Mouse (Mus musculus): ENCODE data around the gene Igf2. TPM values are rescaled to one million over a fixed set of nuclear protein-coding genes. Genes with fewer than 3 reads are reported as not detected.

Gene Igf2
- total and polyA plus RNA-seq, 3 experiments, result not detected

DNA sequence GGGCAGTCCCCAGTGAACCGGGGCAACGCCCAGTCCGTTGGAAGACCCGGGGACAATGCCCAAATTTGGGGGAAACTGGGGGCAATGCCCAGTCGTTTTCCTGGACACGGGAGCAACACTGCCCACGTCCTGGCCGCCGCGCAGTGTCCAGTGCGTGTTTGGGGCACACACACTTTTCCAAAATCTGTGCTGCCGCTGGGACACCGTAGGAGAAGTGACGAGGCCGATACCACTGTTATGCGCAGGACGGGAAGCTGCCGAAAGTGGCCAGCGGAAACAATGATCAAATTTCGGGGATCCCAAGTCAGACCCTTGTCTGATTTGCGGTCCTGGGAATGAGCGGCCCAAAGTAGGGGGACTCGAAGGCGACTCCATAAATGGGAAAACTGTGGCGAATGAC, 5.6 kb downstream of the Igf2 start:
- TF ChIP-seq NELFE (IDR thresholded peaks at IDR 0.05; ENCODE audit: low read depth, low read length), result no peak
- no peak for TF ChIP-seq GABPA (IDR thresholded peaks at IDR 0.05; ENCODE audit: low read depth, low read length)
- no peak for TF ChIP-seq HCFC1 (IDR thresholded peaks at IDR 0.05; ENCODE audit: low read depth, low read length)
- TF ChIP-seq KAT2A (conservative IDR thresholded peaks at IDR 0.05; ENCODE audit: low read depth, low read length), result no peak
- no peak for DNase-seq (ENCODE audit: low read depth, low spot score)
- no peaks in the 10 kb centered on the region for H3K9me3 ChIP-seq (replicated peaks; ENCODE audit: insufficient read depth, low read length)
- H3K4me3 ChIP-seq (ENCODE audit: control insufficient read depth in 1 of 2, insufficient read depth in 1 of 2, low read depth in 2 of 2, low read length in 2 of 2), result no peak overlapping the region
- H3K36me3 ChIP-seq (ENCODE audit: control insufficient read depth in 1 of 2, insufficient read depth in 2 of 2, low read length in 2 of 2), result no peaks in the 10 kb centered on the region
- no peak overlapping the region for H3K9ac ChIP-seq (ENCODE audit: control insufficient read depth, low read depth, low read length, poor library complexity, severe bottlenecking)
- H3K4me1 ChIP-seq (ENCODE audit: control insufficient read depth in 1 of 2, insufficient read depth in 2 of 2, low read length in 2 of 2), result no peaks in the 10 kb centered on the region
- H3K27me3 ChIP-seq (ENCODE audit: control insufficient read depth in 1 of 2, insufficient read depth in 2 of 2, low read length in 2 of 2), result no peaks in the 10 kb centered on the region
- no peaks in the 10 kb centered on the region for H3K79me2 ChIP-seq (ENCODE audit: control insufficient read depth, insufficient read depth, low read length, poor library complexity)
- no peak overlapping the region for H3K27ac ChIP-seq (ENCODE audit: control insufficient read depth, low read depth, low read length)

DNA sequence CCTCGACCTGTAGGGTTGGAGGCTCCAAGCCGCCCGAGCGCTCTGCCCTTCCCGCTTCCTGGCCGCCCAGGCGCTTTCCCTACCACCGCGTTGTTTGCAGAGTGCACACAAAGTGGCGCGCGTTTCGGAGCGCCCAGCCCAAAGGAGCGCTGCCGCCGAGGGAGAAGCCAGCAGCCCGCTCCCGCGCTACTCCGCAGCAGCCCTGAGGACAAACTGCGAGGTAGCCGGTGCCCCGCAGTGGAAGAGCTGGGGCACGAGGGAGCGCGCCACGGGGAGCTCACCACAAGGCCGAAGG, 6.0 kb downstream of the Igf2 start:
- no peak overlapping the region for H3K4me3 ChIP-seq (ENCODE audit: control insufficient read depth in 1 of 2, insufficient read depth in 1 of 2, low read depth in 2 of 2, low read length in 2 of 2)
- H3K27me3 ChIP-seq (ENCODE audit: control insufficient read depth in 1 of 2, insufficient read depth in 2 of 2, low read length in 2 of 2), result no peaks in the 10 kb centered on the region
- TF ChIP-seq CHD2 (IDR thresholded peaks at IDR 0.05; ENCODE audit: low read length), result no peak
- TF ChIP-seq TCF12 (IDR thresholded peaks at IDR 0.05; ENCODE audit: low read depth, low read length), result no peak
- TF ChIP-seq TBP (IDR thresholded peaks at IDR 0.05; ENCODE audit: low read depth, low read length), result no peak
- TF ChIP-seq POLR2AphosphoS2 (IDR thresholded peaks at IDR 0.05; ENCODE audit: low read length), result no peak
- TF ChIP-seq BHLHE40 (IDR thresholded peaks at IDR 0.05; ENCODE audit: borderline replicate concordance, low read depth, low read length), result no peak
- TF ChIP-seq ELF1 (IDR thresholded peaks at IDR 0.05; ENCODE audit: low read depth, low read length), result no peak
- TF ChIP-seq ZC3H11A (IDR thresholded peaks at IDR 0.05; ENCODE audit: low read depth, low read length), result no peak
- no peak for TF ChIP-seq GABPA (IDR thresholded peaks at IDR 0.05; ENCODE audit: low read depth, low read length)
- no peak for TF ChIP-seq EP300 (IDR thresholded peaks at IDR 0.05; ENCODE audit: low read depth in 1 of 2, low read length in 2 of 2)
- TF ChIP-seq USF1 (IDR thresholded peaks at IDR 0.05; ENCODE audit: low read depth, low read length), result no peak
- no peak for TF ChIP-seq SMC3 (IDR thresholded peaks at IDR 0.05; ENCODE audit: low read depth, low read length)
- TF ChIP-seq RAD21 (IDR thresholded peaks at IDR 0.05; ENCODE audit: low read depth, low read length), result no peak
- TF ChIP-seq E2F4 (IDR thresholded peaks at IDR 0.05; ENCODE audit: borderline replicate concordance, low read depth, low read length), result no peak
- TF ChIP-seq NRF1 (IDR thresholded peaks at IDR 0.05; ENCODE audit: insufficient read depth, low read depth, low read length, poor library complexity, severe bottlenecking), result no peak
- no peak for TF ChIP-seq GATA1 (IDR thresholded peaks at IDR 0.05; ENCODE audit: low read depth, low read length)
- TF ChIP-seq HCFC1 (IDR thresholded peaks at IDR 0.05; ENCODE audit: low read depth, low read length), result no peak
- no peak for TF ChIP-seq NELFE (IDR thresholded peaks at IDR 0.05; ENCODE audit: low read depth, low read length)
- no peak for TF ChIP-seq ZMIZ1 (IDR thresholded peaks at IDR 0.05; ENCODE audit: low read depth, low read length)
- TF ChIP-seq MYC (IDR thresholded peaks at IDR 0.05; ENCODE audit: low read depth, low read length), result no peak
- H3K9me3 ChIP-seq (replicated peaks; ENCODE audit: insufficient read depth, low read length), result no peaks in the 10 kb centered on the region
- H3K36me3 ChIP-seq (ENCODE audit: control insufficient read depth in 1 of 2, insufficient read depth in 2 of 2, low read length in 2 of 2), result no peaks in the 10 kb centered on the region
- H3K9ac ChIP-seq (ENCODE audit: control insufficient read depth, low read depth, low read length, poor library complexity, severe bottlenecking), result no peak overlapping the region
- H3K4me1 ChIP-seq (ENCODE audit: control insufficient read depth in 1 of 2, insufficient read depth in 2 of 2, low read length in 2 of 2), result no peaks in the 10 kb centered on the region
- no peaks in the 10 kb centered on the region for H3K79me2 ChIP-seq (ENCODE audit: control insufficient read depth, insufficient read depth, low read length, poor library complexity)
- H3K27ac ChIP-seq (ENCODE audit: control insufficient read depth, low read depth, low read length), result no peak overlapping the region
- DNase-seq (ENCODE audit: low read depth, low spot score), result no peak
